Mouse (Mus musculus) granulocyte monocyte progenitor cell, adult 5-6 weeks (primary cell): ENCODE results near the gene Cyp46a1. TPM values are rescaled to one million over a fixed set of nuclear protein-coding genes. Genes with fewer than 3 reads are reported as not detected.

ENCODE experiments used
- ATAC-seq: replicated peaks from 2 replicates; pipeline ENCODE4 v1.8.0; 2016; ENCODE audit warnings: mild to moderate bottlenecking, moderate TSS enrichment, inconsistent platforms; ENCODE audit not compliant: poor library complexity, severe bottlenecking
- total RNA-seq, 2 experiments: library from RNA; stranded (forward) in 1 of 2; stranded (reverse) in 1 of 2; fragments of 200-712, 200-1000 nt in 1 of 2; fragments of >200 nt in 1 of 2; fragmentation: Nextera tagmentation in 1 of 2; gene quantifications; 2 replicates each; pipeline ENCODE4 v1.2.3; 2014 to 2017

Cyp46a1 gene
- total RNA-seq, 2 experiments from 2014 or later, result not detected

DNA sequence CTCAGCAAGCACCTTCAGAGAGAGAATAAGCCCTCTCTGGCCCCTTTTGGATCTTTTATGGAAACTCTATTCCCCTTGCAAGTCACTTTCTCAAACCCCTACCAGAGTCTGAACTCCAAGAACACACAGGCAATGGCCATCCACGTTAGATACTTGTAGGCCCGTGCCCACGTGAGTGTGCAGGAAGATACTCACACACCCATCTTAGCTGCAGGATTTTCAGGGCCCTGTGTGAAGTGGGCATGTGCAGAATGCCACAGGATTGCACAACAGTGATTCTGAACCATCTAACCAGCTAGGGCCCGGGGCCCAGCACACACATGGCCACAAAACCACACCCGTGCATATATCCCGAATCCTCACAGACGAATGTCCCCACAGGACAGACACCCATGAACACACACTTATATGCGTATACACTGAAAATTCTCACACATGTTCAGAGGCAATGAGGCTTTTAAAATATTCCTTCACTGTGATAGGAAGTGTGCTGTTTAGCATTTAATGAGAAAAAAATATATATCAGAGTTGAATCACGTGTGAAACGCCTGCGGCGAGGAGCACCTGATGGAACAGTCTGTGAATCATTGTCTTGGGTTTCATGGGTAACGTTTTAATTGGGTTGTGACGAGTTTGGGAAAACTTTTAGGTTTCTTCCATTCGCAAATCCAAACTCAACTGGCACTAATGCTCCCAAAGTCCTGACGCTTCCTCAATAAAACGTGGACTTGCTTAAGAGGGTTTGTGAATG, 60.5 kb downstream of the Cyp46a1 start:
- ATAC-seq, result no peak; the same call in 1 of the 2 replicates

DNA sequence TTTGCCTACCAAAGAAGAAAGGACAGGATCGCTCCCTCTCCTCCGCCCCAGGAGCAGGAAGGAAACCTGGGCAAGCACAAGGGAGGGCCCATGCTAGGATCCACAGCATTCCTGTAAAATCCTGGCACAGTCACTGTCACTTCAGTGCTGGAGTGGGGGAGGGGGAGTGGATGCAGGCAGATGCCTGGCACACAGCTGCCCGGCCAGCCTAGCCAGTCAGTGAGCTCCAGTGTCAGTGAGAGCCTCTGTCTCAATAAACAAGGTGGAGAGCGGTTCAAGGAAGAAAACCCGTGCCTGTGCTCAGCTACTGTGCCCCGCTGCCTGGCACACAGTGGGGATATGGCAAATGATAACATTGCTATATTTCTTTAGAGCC, 61.1 kb downstream of the Cyp46a1 start:
- ATAC-seq, result no peak

DNA sequence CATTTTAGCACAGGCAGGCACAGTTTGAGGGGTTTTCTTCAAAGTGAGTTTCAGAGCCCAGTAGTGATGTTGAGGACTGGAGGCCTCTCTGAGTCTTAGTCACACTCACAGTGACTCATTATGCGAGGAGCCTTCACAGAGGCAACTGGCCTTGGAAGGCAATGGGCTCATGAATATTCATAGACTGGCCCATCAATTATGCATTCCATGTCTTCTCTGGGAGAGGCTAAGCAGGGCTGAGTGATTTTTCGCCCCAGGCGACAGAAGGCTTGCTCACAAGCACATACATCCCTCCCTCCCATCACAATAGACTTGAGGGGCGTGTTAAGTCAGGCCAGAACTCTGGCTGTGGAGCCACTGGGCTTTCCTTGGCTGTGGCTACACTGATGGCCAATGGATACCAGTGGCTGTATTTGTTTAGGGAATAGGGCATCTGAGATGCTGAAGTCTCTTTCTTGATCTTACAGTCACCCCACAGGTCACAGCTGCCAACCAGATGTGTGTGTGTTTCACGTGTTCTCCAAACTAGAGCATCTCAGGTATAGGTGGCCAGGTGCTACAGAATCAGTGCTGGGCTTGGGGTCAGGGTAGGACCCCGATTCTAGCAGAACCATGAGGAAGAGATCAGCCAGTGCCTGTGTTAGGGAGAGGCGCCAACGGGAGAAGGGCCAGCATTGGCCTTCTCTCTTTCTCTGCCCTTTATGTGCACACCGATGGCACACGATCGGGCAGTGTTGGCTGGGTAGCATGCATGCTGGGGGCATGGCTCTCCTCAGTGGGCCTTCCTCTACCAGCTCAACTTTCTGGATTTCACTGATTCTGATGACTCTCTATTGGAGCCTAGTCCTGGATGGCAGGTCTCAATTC, 62.1 kb downstream of the Cyp46a1 start:
- ATAC-seq, result no peak

- no peak for ATAC-seq
Measured at GRCm38 (mm10) chr12:108398681-108399080, 64.5 kb downstream of the Cyp46a1 start.

- no peak for ATAC-seq
Measured at GRCm38 (mm10) chr12:108399191-108399590, 65.0 kb downstream of the Cyp46a1 start.

- ATAC-seq, result no peak
Measured at GRCm38 (mm10) chr12:108400951-108401350, 66.8 kb downstream of the Cyp46a1 start.

- ATAC-seq, result no peak
Measured at GRCm38 (mm10) chr12:108403957-108404356, 69.8 kb downstream of the Cyp46a1 start.

DNA sequence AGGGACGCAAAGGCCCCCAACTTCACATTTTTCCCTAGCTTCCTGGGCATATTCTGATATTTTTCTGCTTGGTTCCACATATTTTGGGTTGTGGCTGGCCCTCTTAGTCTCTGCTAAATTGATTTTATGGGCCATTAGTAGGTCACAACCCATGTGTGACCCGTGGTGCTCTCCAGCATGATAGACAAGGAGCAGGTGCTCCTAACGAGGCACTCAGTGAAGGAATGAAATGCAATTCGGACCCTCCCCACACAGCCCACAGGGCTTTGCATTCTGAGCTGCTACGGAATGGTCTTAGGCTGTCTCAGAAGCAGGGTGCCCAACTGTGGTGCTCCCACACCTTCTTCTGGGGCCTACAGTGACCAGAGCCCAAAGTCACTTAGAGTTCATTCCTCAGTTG, 74.9 kb downstream of the Cyp46a1 start:
- no peak for ATAC-seq

GRCm38 (mm10) chr12:108410416-108411208, 76.4 kb downstream of the Cyp46a1 start:
- no peak for ATAC-seq

Other genes starting within 250 kb of the Cyp46a1 start
- gene Setd3, start 155.1 kb upstream of the Cyp46a1 start, total RNA-seq (2014; fragmentation: Nextera tagmentation), result 52.4 and 54.4 TPM in 2 replicates
- 72.8 and 78.1 TPM in 2 replicates for gene Setd3, start 155.1 kb upstream of the Cyp46a1 start, total RNA-seq (2017)
- 62.2 and 74.2 TPM in 2 replicates for gene Ccnk, start 154.8 kb upstream of the Cyp46a1 start, total RNA-seq (2014; fragmentation: Nextera tagmentation)
- gene Ccnk, start 154.8 kb upstream of the Cyp46a1 start, total RNA-seq (2017), result 7.4 and 15.4 TPM in 2 replicates
- gene Ccdc85c, start 59.0 kb upstream of the Cyp46a1 start, total RNA-seq (2014; fragmentation: Nextera tagmentation), result 0.95 and 1.7 TPM in 2 replicates
- gene Ccdc85c, start 59.0 kb upstream of the Cyp46a1 start, total RNA-seq (2017), result 0.90 and 2.4 TPM in 2 replicates
- not detected in 2 replicates for gene Hhipl1, start 28.1 kb upstream of the Cyp46a1 start, total RNA-seq (2014; fragmentation: Nextera tagmentation)
- gene Hhipl1, start 28.1 kb upstream of the Cyp46a1 start, total RNA-seq (2017), result not detected in 2 replicates
- not detected in 2 replicates for gene Eml1, start 36.6 kb downstream of the Cyp46a1 start, total RNA-seq (2014; fragmentation: Nextera tagmentation)
- not detected in 2 replicates for gene Eml1, start 36.6 kb downstream of the Cyp46a1 start, total RNA-seq (2017)
- gene Evl, start 220.3 kb downstream of the Cyp46a1 start, total RNA-seq (2014; fragmentation: Nextera tagmentation), result 42.1 and 57.0 TPM in 2 replicates
- 35.8 and 39.1 TPM in 2 replicates for gene Evl, start 220.3 kb downstream of the Cyp46a1 start, total RNA-seq (2017)